Mouse (Mus musculus): Measurements from ENCODE around the gene Pik3c2a.
"Not testable (repeated sequence)": the region's sequence is repeated elsewhere in the genome, so short reads cannot be mapped to it uniquely, and the experiment has no call there.

The Pik3c2a gene

GRCm38 (mm10) chr7:116387389-116387788 is 55.9 kb downstream of the Pik3c2a start:
- not testable (repeated sequence) for DNase-seq (ENCODE audit: low spot score)

DNA sequence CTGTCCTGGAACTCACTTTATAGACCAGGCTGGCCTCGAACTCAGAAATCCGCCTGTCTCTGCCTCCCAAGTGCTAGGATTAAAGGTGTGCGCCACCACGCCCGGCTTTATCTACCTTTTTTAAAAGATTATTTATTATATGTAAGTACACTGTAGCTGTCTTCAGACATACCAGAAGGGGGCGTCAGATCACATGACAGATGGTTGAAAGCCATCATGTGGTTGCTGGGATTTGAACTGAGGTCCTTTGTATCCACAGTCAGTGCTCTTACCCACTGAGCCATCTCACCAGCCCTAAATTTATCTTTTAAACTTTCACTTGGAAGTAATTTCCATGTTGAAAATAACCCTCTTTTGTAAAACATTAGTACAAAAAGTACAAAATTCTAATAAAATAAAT is 64.1 kb downstream of the Pik3c2a start:
- not testable (repeated sequence) for DNase-seq (ENCODE audit: low spot score)

GRCm38 (mm10) chr7:116374284-116374683 is 69.0 kb downstream of the Pik3c2a start:
- DNase-seq (ENCODE audit: low spot score) = no peak

- DNase-seq (ENCODE audit: low spot score) = peak; percentile 70
Measured at GRCm38 (mm10) chr7:116336226-116336625, 107.0 kb downstream of the Pik3c2a start.

DNA sequence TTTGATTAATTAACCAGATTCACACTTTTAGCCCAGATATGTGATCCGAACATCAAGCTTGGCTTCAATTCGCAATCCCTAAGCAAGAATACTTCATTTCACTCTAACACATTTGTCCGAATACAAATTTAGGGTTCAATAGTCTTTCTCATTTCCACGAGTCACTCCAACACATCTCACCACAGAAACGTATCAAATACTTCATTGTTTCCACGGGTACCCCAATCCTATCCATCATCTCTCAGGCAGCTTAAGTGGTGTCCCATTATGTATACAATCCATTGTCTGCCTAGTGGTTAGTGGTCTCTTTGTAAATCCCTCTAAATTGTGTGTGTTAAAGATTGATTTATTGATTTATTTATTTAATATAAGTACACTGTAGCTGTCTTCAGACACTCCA is 108.1 kb downstream of the Pik3c2a start:
- DNase-seq (ENCODE audit: low spot score) = no peak

- no peak for DNase-seq (ENCODE audit: low spot score)
Measured at GRCm38 (mm10) chr7:116334669-116335038, 108.6 kb downstream of the Pik3c2a start.

- peak; percentile 98 for DNase-seq (ENCODE audit: low spot score)
Measured at GRCm38 (mm10) chr7:116333713-116334668, 109.3 kb downstream of the Pik3c2a start, which contains the start of gene Rps13. Gene Rps13 (minus strand): TSS chr7:116334195.

DNA sequence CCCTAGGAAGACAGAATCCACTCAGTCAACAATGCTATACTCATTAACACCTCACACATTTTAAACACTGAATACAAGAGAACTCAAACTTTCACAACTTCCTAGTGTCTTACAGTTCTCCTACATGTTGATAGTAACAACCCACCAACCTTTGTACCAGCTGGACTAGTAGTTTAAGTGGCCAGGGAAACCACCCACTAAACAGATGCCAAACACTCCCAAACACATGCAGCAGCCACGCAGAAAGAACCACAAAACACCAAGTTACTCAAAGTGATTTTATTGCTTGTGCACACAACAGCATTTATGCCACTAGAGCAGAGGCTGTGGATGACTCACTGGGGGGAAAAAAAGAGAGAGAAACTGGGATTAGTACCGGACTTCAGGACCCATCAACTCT is 112.0 kb downstream of the Pik3c2a start:
- DNase-seq (ENCODE audit: low spot score) = no peak

- no peak for DNase-seq (ENCODE audit: low spot score)
Measured at GRCm38 (mm10) chr7:116329858-116330257, 113.4 kb downstream of the Pik3c2a start.

- DNase-seq (ENCODE audit: low spot score) = no peak
Measured at GRCm38 (mm10) chr7:116328777-116329176, 114.5 kb downstream of the Pik3c2a start.

- DNase-seq (ENCODE audit: low spot score) = peak; percentile 77
Measured at GRCm38 (mm10) chr7:116327901-116328300, 115.3 kb downstream of the Pik3c2a start.

- peak; percentile 41 for DNase-seq (ENCODE audit: low spot score)
Measured at GRCm38 (mm10) chr7:116323331-116323964, 119.8 kb downstream of the Pik3c2a start.

GRCm38 (mm10) chr7:116309456-116309855 is 133.8 kb downstream of the Pik3c2a start:
- peak; percentile 36 for DNase-seq (ENCODE audit: low spot score)

DNA sequence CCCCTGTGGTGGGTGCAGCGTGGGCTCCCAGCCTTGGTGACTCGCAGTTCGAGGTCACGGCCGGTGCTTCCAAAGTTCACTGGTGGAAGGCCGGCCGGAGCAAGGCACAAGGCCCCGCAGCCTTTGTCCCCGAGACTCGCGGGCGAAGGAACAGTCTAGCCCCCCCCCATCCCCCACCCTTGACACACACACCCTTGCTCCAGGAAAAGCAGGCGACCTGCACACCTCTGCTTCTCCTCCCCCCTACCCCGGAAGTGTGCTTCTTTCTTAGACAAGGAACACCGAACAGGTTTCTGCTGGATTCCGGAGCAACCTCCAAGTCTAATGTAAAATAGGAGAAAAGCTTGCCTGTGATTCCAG is 134.6 kb downstream of the Pik3c2a start:
- DNase-seq (ENCODE audit: low spot score) = no peak

DNA sequence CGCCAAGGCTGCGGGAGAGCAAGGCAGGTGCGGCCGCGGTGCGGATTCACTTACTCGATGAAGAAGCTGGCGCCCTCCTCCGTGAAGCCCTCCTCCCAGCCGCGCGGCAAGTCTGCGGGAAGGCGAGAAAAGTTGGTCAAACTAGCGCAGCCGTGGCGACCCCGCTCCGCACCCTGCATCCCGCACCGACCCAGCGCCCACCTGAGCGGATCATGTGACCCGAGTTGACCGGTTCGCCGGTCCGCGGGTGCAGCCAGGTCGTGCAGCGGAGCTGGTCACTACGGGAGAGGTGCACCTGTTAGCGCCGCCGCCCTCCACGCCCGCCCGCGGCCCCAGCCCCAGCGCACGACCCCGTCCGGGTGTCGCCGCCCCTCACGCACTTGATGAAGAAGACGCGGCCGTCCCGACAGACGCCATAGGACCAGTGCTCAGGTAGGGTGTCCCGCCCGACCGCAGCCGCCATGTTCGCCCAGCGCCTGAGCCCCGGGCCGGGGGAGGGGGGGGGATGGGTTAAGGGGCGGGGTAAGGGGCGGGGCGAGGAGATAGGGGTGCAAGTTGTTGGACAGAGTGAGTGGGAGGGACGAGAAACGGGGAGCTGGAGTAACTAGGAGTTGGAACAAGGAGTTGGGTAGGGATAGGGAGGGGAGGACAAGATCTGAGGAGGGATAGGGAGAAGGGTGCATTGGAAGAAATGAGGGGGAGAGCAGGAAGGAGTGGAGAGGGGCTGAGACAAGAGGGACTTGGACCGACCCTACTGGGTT is 135.2 kb downstream of the Pik3c2a start, which contains the start of gene Plekha7:
TSS of gene Plekha7 (minus strand) at position 506 of the 761 bp plus-strand sequence.
- peak; percentile 33 for DNase-seq (ENCODE audit: low spot score)

GRCm38 (mm10) chr7:116307099-116307870 is 136.0 kb downstream of the Pik3c2a start:
- peak; percentile 27 for DNase-seq (ENCODE audit: low spot score)

GRCm38 (mm10) chr7:116306601-116307000 is 136.6 kb downstream of the Pik3c2a start:
- peak; percentile 4 for DNase-seq (ENCODE audit: low spot score)

GRCm38 (mm10) chr7:116301661-116302311 is 141.5 kb downstream of the Pik3c2a start:
- DNase-seq (ENCODE audit: low spot score) = no peak

- DNase-seq (ENCODE audit: low spot score) = no peak
Measured at GRCm38 (mm10) chr7:116301144-116301543, 142.1 kb downstream of the Pik3c2a start.

- DNase-seq (ENCODE audit: low spot score) = no peak
Measured at GRCm38 (mm10) chr7:116298851-116299250, 144.4 kb downstream of the Pik3c2a start.

- no peak for DNase-seq (ENCODE audit: low spot score)
Measured at GRCm38 (mm10) chr7:116298389-116298788, 144.9 kb downstream of the Pik3c2a start.

Data from T-cell, adult 2 months (primary cell).